Mouse (Mus musculus): ENCODE data around the gene Hoxd12.

Hoxd12 gene

DNA sequence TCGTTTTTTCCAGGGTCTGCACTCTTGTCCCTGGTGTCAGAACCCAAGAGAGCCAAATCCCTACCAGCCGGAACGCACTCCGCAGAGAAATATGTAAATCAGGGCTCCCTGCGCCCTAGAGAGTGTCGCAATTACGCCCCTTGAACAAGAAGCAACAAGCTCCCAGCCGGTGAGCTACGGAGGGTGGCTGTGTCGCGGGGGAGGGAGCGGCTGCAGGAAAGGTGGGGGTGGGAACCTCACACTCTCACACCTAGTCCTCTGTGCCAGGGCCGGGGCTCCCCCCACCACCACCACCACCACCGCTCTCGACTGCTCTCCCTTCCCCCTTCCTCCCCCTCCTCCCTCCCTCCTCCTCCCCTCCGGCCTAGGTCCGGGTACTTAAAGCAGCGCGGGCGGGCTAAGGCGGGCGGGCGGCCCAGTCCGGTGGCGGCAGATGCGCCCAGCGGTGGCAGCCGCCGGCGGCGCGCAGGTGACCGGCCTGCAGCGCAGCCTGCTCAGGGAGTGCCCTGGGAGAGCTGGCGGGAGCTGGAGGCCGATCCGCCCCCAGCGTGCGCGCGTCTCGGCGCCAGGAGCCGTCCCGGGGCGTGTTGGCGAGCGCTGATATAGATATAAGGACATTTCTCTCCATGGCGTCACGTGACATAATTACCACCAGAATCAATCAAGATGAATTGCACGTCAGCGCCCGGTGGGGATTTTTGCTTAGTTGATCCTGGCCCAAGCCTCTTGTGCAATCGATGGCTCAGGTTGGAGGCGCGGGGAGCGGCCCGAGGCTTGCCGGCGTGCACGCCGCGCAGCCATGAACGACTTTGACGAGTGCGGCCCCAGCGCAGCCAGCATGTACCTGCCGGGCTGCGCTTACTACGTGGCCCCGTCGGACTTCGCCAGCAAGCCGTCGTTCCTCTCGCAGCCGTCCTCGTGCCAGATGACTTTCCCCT is 7.0 kb downstream of the Hoxd12 start:
- DNase-seq (ENCODE audit: low spot score), result no peak

DNA sequence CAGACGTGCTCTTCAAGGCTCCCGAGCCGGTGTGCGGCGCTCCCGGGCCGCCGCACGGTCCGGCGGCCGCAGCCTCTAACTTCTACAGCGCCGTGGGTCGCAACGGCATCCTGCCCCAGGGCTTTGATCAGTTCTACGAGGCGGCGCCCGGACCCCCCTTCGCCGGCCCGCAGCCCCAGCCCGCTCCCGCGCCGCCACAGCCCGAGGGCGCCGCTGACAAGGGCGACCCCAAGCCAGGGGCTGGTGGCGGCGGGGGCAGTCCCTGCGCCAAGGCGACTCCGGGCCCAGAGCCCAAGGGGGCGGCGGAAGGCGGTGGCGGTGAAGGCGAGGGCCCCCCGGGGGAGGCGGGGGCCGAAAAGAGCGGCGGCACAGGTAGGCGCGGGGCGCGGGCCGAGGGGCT is 8.0 kb downstream of the Hoxd12 start:
- no peak for DNase-seq (ENCODE audit: low spot score)

DNA sequence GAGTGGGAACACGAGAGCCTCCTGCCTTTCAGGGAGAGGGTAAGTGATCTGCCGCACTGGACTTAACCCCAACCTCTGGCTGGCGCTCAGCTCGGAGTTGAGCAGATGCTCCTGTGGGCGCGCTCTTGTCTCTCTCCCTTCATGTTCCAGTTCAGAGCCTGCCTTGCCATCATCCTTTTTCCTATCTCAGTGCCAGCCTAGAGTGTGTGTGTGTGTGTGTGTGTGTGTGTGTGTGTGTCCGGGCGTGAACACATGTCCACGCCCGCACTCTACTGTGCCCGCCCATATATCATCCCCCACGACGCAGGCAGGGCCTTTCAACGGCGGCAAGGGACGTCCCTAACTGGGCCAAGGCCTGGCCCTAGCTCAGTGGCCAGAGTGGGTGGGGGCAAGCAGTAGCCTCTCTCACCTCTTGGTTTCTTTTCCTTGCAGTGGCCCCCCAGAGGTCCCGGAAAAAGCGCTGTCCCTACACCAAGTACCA is 8.7 kb downstream of the Hoxd12 start:
- no peak for DNase-seq (ENCODE audit: low spot score)

DNA sequence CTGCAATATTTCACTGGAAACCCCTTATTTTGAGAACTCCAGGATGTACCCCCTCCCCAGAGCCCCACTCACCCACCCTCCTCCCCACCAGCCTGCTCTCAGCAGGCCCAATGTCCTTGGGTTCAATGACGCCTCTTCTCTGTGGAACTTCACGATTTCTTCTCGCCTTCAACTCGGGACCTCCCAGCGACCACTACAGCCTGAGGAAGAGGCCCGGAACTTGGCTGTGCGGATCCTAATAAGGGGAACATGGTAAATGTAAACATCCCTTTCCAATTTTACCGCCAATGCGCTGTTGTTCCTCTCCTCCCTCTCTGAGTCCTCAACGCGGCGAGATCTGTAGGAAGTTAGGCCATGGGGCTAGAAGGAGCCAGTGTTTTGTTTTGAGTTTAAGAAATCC is 9.3 kb downstream of the Hoxd12 start:
- DNase-seq (ENCODE audit: low spot score), result no peak

DNA sequence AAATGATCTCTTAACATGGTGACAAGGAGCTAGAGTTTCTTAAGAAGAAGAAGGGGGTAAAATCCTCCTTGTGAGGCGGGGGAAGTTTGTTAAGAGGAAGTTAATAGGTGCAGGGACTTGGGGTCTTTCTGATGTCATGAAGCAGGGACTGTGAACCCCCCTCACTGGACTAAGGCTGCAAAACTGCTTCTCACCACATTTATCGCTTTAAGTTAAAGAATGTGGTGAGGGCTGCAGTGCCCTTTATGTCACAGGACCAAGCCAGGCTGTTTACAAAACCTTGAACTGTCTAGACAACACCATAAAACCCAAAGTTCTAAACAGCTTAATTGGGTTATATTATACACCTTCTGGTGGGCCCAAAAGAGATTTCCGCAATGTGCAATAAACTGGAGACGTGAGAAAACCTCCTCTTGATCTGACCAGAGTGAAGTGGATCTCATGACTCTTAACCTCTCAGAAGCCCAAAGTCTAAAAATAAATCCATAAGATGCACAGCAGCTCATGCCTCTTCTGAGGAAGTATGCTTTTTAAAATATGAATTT is 10.3 kb downstream of the Hoxd12 start:
- no peak for DNase-seq (ENCODE audit: low spot score)

DNA sequence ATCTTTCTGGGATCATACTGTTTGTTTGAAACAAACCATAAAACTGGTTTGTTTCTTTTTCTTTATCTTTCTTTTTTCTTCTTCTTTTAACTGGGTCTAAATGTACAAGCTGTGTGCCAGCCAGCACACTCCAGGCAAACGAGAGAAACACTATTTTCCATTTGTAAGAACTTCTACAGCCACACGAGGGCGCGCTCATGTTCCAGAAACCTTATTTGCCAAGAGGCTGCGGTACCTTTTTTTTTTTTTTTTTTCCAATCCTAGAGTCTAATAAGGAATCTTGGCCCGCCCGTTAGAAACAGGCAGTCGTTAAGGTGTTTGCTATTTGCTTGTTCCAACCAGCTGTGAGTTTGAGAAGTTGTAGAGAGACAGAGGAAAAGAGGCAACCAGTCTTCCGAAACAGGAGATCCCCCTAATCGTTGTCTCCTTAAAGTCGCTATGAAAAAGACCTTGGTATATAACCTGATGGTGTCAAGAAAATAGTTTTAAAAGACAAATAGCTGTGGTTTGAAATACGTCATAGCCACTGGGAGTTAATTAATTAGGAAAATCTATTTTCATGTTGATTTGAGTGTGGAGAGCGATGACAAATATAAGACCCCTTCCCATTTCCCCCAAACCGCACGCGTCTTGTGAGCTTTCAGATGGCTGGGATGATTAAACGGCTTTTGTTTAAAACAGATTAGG is 11.6 kb downstream of the Hoxd12 start:
- DNase-seq (ENCODE audit: low spot score), result no peak

DNA sequence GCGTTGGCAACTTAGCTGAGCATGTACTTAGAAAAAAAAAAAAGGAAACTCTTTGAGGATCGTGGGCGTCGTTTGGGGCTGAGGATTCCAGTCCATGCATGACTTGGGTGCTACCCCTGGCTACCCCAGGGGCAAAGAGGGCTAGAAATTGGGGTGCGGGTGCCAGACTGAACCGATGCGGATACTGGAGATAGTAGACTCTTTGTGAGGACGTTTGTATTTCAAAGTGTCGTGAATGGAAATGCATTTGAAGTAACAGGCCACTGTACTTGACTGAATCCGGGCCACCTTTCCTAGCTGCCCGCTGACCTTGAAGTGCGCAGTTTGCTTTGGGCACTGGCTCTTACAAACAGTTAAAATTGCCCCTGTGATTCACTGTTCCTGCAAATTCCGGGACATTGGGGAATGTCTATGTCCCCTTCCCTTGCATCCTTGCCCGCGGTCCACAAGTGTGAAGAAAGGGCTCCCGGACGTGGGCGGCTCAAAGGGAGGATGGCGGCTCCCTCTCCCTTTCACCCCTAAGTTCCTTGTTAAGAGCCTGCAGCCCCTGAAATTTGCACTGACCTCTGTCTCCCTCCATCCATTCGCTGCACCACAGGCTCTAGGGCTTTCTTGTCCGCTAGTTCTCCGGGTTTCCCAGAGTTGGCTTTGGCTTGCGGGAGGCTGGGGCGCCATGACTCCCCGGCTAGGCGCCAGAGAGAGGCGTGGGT is 12.3 kb downstream of the Hoxd12 start:
- DNase-seq (ENCODE audit: low spot score), result no peak

DNA sequence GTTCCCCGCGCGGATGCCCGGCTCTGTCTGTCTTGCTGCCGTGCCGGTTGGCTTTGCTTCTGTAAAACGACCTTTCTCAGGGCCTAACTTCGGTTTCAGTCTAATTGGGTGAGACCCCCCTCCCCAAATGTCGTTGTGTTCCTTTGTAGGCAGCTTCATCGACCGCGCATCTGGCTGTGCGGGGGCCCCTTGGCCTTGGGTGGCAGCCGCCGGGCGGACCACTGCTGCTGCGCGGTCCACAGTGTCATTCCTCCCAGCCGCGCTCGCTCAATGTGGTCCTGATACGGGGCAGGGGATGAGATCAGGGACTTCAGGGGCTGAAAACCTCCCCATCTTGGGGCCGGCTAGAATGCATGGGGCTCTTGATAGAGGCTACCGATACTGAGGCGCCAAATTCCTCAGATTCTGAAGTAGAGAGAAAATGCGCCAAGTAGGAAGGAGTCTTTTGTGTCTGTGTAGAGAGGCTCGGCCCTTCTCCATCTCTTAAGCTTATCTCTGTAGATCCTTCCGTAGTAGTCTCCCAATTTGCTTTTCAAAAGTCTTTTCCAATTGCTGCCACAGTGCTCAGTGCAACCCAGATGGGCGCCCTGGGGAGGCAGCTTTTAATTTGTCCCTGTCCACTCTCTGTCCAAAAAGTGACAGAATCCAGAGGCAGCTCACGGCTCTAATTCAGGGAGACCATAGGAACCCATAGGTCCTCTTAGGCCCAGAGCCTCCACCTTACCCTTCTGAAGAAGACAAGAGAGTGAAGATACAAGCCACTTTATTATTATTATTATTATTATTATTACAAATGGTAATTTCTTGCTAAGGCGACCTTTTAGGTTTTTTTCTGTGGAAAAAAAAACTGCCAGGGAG is 13.1 kb downstream of the Hoxd12 start:
- DNase-seq (ENCODE audit: low spot score), result no peak

DNA sequence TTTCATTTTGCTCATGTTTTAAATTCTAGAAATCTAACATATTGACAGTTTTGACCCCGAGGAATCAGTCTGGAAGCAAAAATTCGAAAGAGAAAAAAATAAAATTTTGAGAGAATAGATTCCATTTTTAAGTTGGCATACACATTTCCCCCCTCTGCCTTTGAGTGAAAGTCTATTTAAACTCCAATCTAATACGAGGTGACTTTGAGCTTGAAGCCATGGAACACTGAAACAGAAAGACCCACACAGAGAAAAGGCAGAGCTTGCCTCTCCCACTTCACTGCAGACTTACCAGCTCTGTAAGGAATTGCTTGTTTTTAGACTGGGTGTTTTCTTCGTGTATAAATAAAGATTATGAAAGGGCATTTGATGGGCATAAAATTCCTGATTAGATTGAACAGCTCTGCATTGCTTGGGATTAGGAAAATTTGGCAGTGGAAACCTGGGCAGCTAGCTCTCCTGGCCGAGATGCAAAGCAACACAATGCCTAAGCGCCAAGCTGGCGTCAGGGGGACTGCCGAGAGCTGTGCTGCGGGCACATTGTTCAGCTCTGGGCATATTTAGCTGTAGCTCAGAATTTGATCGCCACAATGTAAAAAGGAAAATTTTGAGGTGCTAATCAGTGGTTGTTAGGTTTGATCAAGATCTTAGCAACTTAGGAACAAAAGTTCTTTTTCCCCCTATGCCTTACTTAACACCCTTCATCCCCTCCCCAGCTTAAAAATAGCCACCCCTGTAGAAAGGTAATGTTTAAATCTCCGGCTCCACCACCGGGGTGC is 14.2 kb downstream of the Hoxd12 start:
- DNase-seq (ENCODE audit: low spot score), result no peak

DNA sequence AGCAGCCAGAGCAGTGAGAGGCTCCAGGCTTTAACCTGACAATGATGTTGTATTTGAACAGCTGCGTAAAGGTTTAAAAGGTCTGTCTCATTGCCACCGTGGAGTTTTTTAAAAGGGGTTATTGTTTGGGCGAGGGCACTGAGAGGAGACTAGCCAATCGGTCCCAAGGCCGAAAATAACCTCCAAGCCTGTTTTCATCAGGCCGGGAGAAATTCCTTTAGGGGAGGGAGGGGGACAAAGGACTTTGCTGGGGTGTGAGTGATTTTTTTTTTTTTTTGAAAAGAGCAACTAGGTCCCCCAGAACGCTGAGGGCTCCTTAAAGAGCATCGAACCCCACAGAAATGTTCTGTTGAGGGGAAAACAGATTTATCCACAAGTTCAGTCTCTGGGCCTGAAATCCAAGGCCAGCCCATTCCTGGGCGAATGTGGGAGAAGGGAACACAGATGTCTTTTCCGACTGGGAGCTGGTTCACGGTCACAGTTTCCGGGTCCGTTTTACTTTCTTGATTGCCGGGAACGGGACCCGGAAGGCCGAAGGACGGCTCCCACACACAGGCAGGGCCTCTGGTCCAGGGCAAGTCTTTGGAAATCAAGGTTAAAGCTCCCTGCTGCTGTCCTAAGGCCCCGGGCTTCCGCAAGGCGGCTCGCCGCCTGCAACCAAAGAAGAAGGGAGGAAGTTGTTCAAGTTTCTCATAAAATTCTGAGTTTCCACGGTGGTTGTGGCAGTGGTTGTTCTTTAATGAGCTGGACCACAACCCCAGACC is 14.9 kb downstream of the Hoxd12 start:
- DNase-seq (ENCODE audit: low spot score), result no peak

DNA sequence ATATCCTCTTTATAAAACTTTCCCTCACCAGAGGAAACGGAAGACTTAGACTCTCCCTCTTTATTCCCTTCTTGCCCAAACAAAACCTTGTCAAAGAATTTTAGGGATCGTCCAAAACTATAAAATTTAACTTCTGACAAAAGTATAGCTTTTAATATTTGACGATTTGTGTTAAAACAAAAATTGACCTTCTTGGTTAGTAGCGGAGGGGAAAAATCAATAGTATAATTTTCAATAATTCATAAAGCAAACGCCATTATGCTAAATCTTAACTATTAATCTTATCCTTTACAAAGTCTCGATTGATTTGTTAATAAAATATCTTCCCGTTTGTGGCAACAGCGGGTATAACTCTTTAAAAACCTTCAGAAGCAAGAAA is 15.5 kb downstream of the Hoxd12 start:
- DNase-seq (ENCODE audit: low spot score), result no peak

DNA sequence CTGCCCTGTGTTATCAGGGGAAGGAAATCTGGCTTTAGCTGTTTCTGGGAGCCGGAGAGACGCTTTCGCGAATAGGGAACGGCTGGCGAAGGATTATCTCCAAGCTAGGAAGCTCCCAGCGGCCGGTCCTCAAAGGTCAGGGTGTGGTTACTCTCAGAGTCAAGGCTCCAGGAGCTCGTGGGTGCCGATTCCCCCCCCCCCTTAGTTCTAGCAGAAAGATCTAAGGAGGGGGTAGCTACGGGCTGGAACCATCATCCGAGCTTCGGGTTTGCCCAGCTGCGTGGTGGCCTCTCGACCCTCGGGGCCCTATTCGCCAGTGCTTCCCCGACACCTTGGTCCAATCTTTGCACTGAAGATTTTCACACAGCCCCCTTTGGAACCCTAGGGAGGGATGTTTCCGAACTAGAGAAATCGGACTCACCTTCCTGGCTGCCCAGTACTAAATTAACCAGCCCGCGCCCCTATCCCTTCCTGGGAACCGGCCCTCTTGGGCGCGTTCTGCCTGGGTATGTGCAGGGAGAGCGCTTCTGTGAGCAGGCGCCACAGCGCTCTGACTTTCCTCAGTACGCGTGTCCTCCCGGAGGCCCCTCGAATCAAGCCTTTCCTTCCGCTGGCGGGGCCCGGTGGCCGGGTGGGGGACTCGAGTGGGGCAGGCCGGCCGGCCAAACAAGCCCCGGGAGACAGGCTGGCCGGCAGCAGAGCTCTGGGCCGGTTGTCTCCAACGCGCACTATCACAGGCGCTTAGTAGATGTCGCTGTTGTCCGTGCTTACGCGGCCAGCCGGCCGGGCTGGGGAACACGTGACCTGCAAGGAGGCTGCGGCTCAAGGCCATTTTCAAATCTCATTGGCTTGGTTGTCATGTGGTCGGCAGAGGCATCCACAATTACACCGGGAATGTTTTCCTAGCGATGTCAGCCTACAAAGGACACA is 16.5 kb downstream of the Hoxd12 start, which contains the start of gene Hoxd10:
Gene Hoxd10 (plus strand): TSS at position 903 of the 930 bp plus-strand sequence.
- DNase-seq (ENCODE audit: low spot score), result no peak

DNA sequence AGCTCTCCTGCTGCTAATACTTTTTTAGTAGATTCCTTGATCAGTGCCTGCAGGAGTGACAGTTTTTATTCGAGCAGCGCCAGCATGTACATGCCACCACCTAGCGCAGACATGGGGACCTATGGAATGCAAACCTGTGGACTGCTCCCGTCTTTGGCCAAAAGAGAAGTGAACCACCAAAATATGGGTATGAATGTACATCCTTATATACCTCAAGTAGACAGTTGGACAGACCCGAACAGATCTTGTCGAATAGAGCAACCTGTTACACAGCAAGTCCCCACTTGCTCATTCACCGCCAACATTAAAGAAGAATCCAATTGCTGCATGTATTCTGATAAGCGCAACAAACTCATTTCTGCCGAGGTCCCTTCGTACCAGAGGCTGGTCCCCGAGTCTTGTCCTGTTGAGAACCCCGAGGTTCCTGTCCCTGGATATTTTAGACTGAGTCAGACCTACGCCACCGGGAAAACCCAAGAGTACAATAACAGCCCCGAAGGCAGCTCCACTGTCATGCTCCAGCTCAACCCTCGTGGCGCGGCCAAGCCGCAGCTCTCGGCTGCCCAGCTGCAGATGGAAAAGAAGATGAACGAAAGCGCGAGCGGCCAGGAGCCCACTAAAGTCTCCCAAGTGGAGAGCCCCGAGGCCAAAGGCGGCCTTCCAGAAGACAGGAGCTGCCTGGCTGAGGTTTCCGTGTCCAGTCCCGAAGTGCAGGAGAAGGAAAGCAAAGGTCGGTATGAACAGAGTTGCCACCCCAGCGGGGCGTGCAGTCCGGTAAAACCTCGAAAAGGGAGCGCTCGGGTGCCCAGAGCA is 17.4 kb downstream of the Hoxd12 start:
- DNase-seq (ENCODE audit: low spot score), result no peak

DNA sequence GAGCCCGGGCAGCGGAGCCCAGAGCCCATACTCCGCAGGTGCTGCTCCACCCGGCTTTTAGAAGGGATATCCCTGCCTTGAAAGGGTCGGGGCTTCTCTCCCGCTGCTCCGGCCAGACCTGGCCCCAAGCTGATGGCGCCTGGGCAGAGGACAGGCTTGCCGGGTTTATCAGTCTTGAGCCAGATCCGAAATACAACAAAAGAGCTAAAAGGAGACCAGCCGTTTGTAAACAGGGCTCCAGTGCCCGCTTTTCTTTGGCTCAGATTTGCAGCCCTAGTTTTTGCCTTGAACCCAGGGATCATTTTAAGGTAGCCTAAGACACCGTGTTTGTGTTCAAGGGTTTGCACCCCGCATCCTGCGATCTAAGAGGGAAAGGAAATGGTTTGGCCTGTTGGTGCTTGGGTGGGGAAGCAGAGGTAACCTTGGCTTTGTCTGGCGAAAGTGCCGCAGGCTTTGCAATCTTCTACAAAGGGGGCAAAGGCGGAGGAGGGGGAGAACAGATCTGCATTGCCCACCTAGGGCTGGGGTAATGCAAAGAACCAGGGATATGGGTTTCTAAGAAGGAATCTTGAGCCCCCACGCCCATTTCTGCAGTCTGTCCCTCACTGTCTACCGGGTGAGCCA is 18.1 kb downstream of the Hoxd12 start:
- DNase-seq (ENCODE audit: low spot score), result no peak

DNA sequence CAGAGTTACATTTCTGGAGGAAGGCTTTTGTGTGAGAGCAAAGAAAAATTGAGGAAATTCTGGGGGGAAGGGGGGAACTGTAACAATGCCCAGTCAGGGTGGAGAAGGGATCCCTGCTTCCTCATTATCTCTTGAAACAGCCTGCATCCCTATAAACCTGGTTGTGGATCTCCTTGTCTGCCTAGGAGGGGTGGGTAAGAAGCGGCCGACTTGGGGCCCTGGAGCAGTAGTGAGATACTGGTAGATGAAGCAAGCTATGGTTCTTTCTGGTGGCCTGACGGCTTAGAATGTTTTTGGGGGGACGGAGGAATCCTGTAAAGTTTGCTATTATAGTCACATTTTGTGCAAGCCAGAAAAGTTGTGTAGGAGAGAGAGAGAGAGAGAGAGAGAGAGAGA is 18.6 kb downstream of the Hoxd12 start:
- no peak for DNase-seq (ENCODE audit: low spot score)

DNA sequence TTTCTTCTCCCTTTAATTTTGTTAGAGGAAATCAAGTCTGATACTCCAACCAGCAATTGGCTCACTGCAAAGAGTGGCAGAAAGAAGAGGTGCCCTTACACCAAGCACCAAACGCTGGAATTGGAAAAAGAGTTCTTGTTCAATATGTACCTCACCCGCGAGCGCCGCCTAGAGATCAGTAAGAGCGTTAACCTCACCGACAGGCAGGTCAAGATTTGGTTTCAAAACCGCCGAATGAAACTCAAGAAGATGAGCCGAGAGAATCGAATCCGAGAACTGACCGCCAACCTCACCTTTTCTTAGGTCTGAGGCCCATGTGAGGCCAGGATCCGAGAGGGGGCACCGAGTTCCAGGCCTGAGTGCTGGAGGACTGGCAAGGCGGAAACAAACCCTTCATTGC is 19.3 kb downstream of the Hoxd12 start:
- no peak for DNase-seq (ENCODE audit: low spot score)

DNA sequence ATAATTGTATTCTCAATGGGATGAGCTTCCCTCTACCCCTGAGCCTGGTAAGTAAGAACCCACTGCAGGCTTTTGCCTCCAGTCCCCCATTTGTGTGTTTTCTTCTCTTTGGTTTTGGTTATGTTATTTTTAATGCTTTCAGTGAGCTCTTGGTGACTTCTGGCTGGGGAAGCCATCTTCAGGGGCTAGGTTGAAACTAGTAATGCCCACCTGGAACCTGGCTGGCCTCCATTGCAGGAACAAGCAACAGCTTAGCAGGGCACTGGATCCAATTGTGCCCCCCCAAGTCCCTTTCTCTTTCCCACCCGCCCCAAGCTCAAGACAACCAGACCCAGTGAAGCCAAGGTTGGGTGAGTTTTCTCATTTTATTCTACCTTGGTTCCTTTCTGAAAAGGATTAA is 20.6 kb downstream of the Hoxd12 start:
- DNase-seq (ENCODE audit: low spot score), result no peak

Data from T-cell, adult 2 months (primary cell).